Mouse (Mus musculus) spleen, adult 2 months (tissue): ENCODE results near the gene Ppil4.

Experiments
- CTCF ChIP-seq: fragments of 200-500 bp; IDR thresholded peaks from 2 replicates; pipeline ENCODE4 v1.5.1; 2011; ENCODE audit warnings: mild to moderate bottlenecking, inconsistent platforms; ENCODE audit not compliant: insufficient read depth, insufficient read length, insufficient replicate concordance; ENCODE audit errors: extremely low read depth
- POLR2A ChIP-seq: fragments of 200-500 bp; IDR thresholded peaks from 2 replicates; pipeline ENCODE4 v1.6.1; 2011; ENCODE audit warnings: low read depth, low read length, inconsistent platforms

GRCm38 (mm10) chr10:7778361-7778760 is 14.3 kb upstream of the Ppil4 start:
- TF ChIP-seq CTCF, result no peak
- no peak for TF ChIP-seq POLR2A
